Mouse (Mus musculus) large intestine, adult 2 months (tissue): ENCODE data around the gene Lrrc25. TPM values are rescaled to one million over a fixed set of nuclear protein-coding genes. Genes with fewer than 3 reads are reported as not detected.

Experiments used
- DNase-seq: peaks from one replicate; pipeline ENCODE4 v3.0.0-alpha.2; 2012; ENCODE audit warnings: low read depth, low spot score
- WGBS: fragments of 180-500 bp; shearing (Covaris S2); methylation state at CpG from one replicate; pipeline ENCODE4 v1.1.7; 2018; 5-methylcytosine and 5-hydroxymethylcytosine counted together
- polyA plus RNA-seq: library from polyadenylated mRNA; depleted of rRNA; stranded (reverse); fragments of >200 nt; gene quantifications from 2 replicates; pipeline ENCODE4 v1.2.3, GENCODE M21; 2012

Gene Lrrc25
- polyA plus RNA-seq, 1 experiment, result 7.3 TPM

DNA sequence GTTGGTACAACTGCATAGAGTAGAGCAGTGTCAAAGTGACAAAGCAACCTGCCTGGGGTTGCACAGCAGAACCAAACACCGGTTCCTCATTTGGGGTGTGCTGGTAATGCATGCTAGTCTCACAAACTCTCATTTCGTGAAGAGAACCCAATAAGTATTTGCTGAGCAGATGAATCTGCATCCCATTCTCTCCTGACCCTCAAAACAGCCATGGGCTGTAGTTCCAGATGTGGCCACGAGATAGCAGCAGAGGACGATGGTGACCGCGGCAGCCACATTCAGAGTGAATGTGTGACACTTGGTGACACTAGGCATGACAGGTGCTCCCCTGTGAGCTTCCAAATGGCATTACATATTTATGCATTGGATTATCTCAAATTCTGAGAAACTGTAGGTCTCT lies 4.1 kb upstream of the Lrrc25 start:
- WGBS, result under 1% methylated on average over 6 of the region's 6 CpGs
- no peak for DNase-seq

DNA sequence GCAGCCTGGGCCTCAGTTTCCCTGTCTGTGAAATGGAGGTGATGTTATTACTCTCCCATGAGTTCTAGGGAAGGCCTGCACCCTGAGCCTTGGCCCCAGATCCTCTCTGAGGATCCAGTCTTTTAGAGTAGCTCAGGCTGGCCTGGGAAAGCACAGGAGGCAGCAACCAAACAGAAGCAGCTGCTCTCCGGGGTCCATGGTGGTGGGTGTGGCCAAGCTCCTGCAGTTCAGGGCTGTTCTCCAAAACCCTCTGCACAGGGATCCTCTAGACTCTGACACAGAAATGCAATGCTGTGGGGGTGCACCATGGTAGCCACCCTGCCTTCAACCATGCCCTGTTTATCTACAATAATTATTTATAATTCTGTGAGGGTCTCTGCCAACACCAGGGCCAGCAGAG lies 2.2 kb upstream of the Lrrc25 start:
- DNase-seq, result no peak
- 7% methylated on average over 1 of the region's 1 CpGs for WGBS

- WGBS, result 63% methylated on average over 5 of the region's 5 CpGs
- no peak for DNase-seq
Measured at GRCm38 (mm10) chr8:70614469-70614868, 1.5 kb upstream of the Lrrc25 start.

DNA sequence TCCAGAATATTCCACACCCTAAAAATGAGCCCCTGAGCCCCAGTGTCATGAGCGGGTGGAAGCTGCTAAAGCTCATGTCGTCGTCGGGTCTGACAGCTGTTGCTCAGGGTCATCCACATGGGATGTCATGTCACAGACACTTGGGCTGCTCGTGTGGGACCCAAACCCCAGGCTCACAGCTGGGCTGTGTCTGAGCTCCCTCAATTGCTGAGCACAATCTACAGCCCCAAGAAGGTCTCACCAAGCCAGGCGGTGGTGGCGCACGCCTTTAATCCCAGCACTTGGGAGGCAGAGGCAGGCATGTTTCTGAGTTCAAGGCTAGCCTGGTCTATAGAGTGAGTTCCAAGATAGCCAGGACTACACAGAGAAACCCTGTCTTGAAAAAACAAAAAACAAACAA lies 674 bp upstream of the Lrrc25 start:
- 87% methylated on average over 8 of the region's 8 CpGs for WGBS
- no peak for DNase-seq

DNA sequence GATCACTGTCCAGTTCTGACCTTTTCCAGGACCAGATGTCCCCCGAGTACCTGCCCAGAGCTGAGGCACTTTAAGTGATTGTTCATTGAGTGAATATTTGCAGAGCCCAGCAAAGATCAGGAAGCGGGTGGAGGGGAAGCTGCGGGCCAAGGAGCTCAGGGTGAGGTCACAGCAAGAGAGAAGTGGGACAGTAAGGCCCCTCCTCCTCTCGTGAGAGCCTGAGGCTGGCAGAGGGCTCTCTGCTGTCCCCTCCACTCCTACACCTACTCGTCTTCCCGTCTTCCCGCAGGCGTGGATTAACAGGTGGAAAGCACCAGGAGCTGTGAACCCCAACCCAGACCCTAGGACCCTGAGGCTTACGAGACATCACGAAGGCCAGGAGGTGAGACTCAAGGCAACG lies 690 bp downstream of the Lrrc25 start:
- 60% methylated on average over 11 of the region's 11 CpGs for WGBS
- DNase-seq, result no peak

- 88% methylated on average over 11 of the region's 11 CpGs for WGBS
- no peak for DNase-seq
Measured at GRCm38 (mm10) chr8:70617985-70618384, 2.0 kb downstream of the Lrrc25 start.

GRCm38 (mm10) chr8:70618888-70619334 lies 3.0 kb downstream of the Lrrc25 start:
- DNase-seq, result no peak
- WGBS, result 16% methylated on average over 9 of the region's 9 CpGs

GRCm38 (mm10) chr8:70622220-70622619 lies 6.3 kb downstream of the Lrrc25 start:
- WGBS, result 54% methylated on average over 3 of the region's 3 CpGs

DNA sequence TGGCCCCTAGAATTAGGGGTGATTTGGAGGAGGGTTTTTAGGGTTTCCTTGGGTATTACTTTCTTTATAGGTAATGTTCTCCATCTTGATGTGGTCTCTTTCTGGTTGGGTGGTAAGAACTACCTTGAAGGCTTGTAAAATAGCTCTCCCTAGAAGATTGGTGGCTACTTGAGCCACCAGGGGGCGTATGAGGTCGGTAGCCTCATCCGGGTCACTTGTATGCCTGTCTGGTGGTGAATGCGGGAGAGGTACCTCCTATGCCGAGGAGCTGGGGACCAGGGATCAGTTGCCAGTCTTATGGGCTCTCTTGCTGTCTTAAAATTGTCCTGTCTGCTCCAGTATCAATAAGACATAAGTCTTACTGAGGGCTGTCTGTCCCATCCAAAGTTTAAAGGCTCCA lies 9.1 kb downstream of the Lrrc25 start:
- 5% methylated on average over 5 of the region's 5 CpGs for WGBS
- no peak for DNase-seq

More at GRCm38 (mm10) chr8:70622220-70622619, 6.3 kb downstream of the Lrrc25 start:
- DNase-seq, result no peak

- 84% methylated on average over 5 of the region's 5 CpGs for WGBS
- no peak for DNase-seq
Measured at GRCm38 (mm10) chr8:70627041-70627440, 11.1 kb downstream of the Lrrc25 start.

DNA sequence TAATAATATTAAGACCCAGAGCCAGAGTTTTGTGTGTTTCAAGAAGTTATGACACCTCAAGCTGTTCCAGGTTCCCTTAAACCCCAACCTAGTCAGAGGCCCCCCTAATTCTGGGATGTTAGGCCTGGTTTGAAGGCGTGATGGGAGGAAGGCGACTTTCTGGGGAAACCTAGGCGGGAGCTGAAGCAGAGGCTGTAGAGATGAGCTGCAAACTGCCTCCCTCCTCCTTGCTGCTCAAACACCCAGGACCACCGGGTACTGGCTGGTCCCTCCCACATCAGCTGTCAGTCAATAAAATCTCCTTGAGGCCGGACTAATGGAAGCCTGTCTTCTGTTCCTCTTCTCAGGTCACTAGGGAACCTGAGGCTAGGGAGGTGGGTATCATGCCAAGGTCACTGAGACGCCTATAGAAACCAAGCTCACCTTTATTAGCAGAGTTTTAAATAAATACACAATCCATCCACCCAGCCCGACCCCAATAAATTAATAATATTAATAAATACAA lies 13.1 kb downstream of the Lrrc25 start:
- 55% methylated on average over 7 of the region's 7 CpGs for WGBS
- DNase-seq, result no peak

- under 1% methylated on average over 60 of the region's 60 CpGs for WGBS
- DNase-seq, result no peak
Measured at GRCm38 (mm10) chr8:70629574-70630531, 13.9 kb downstream of the Lrrc25 start.

DNA sequence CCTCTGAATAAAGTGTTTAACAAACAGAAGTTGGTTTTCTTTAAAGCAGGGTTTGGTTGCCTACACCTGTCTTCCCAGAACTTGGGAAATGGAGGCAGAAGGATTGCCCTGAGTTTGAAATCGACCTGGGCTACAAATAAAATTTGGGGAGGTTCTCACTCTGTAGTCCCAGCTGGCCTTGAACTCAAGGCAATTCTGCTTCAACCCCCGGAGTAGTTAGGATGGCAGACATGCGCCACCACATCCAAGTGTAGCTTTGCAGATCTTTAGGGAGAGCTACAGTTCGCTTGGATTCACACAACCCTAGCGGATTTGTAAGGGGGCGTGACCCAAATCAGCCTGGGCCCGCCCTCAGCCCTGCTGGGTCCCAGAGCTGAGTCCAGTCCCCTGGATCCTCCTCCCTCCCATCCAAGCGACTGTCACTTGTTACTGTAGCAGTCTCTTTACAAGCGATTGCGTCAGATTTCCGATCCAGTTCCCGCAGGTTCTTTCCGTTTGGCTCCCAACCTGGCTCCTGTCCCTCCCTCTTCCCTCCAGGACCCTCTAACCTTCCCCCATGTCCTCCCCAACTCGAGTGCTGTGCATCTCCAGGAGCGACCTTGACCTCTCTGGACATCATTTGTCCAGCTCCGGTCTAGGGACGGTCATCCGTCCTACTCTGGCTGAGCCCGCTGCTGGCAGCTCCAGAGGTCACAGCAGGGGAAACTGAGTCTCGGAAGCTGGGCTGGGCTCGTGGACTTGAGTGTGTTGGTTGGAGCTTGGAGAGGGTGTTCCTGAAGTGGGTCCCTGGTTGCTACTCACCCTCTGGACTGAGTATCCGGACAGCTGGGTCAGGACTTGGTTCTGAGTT lies 14.8 kb downstream of the Lrrc25 start:
- DNase-seq, result no peak
- WGBS, result 6% methylated on average over 22 of the region's 22 CpGs

DNA sequence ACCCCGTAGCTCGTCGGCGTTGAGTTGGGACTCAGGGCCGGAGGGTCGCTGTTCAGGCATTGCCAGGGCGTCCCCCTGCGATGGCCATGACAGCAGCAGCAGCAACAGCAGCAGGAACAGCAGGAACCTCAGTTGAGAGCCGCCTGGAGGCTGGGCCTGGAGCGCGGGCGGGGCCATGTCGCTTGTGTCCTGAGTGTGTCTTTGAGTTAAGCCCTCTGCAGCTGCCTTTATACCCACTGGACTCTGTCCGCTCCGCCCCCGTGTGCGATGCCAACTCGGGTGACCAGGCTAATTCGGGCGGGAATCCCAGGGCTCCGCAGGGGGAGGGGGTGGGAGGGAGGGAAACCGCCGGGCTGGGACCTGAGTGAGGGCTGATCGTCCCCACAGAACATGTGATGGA lies 15.5 kb downstream of the Lrrc25 start:
- WGBS, result 7% methylated on average over 24 of the region's 24 CpGs
- DNase-seq, result no peak

DNA sequence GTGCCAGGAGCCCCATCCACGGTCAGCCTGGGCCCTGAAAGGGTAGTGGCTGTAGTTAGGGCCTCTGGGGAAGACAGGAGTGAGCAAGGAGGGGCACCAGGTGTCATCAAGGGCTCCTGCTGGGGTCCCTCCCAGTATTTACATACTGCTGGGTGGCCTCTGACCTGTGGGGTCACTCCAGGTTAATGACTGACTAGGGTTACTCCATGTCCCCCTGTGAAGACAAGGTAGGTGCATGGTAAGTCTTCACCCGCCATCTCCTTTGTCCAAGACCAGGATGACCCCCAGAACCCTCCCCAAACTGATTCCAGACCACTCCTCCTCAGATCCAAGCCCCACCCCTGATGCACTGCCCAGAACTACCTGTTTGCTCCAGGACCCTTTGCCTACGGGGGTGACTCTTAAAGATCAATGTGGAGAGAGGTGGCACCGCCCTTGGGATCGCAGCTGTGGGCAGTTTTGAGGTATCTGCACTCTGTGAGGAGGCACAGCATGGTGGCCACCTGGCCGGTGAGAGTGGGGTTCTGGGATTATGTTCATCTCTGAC lies 16.5 kb downstream of the Lrrc25 start, which contains the start of gene Gdf15:
Gene Gdf15, minus strand, starts transcription at position 111 of the 547 bp plus-strand sequence.
- no peak for DNase-seq
- WGBS, result 84% methylated on average over 6 of the region's 6 CpGs

DNA sequence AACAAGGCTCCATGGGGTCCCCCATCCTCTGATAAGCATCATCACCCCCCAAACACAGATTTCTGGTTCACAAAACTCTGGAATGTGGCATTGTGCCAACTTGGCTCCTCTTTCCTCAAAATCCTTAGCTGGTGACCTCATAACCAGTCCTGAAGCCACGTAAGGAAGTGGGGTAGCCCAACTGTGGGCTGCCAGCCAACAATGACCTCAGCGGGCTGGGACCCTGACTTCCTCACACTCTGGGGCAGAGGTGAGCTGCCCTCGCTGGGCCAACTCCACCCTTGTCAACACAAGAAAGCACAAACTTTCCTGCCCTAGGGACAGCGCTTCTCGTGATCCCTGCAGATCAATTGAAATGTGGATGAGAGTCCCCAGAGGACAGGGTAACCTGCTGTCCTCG lies 18.1 kb downstream of the Lrrc25 start:
- WGBS, result 13% methylated on average over 6 of the region's 6 CpGs
- DNase-seq, result no peak

DNA sequence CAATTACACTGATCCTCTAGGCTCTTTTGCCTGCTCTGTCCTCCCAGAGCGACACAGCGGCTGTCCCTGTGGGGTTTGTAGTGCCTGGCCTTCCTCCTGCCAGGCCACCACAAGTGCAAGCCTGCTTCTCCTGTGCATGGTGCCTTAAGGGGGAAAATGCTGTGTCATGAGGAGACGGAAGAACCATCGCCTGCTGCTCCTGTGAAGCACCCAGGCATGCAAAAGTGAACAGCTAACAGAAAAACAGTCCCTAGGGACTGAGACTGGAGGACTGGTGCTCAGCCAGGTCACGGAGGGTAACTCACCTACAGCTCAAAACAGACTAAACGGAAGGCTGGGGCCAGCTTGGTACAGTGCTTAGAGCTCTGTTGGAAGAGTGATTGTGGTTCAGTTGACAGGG lies 19.6 kb downstream of the Lrrc25 start:
- 65% methylated on average over 6 of the region's 6 CpGs for WGBS
- DNase-seq, result no peak

- 29% methylated on average over 8 of the region's 8 CpGs for WGBS
- DNase-seq, result no peak
Measured at GRCm38 (mm10) chr8:70636838-70637237, 20.9 kb downstream of the Lrrc25 start.

DNA sequence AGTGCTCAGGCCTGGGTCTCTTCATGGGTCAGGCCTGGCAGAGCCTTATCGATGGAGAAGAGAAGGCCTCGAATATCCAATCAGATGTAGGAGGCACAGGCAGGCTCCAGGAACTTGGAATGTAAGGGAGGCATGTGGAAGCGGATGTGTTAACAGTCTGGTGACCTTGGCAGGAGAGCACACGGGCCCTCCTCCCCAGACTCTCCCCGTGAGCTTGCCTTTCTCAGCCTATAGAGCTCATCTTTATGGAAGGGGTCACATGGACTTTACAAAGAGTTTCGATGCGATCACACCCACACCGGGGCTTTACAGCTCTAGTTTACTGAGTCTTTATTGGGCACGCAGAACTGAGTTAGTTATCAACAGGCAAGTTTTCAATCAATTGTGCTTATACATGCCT lies 22.8 kb downstream of the Lrrc25 start:
- DNase-seq, result no peak
- WGBS, result 41% methylated on average over 9 of the region's 9 CpGs

- 74% methylated on average over 3 of the region's 3 CpGs for WGBS
- no peak for DNase-seq
Measured at GRCm38 (mm10) chr8:70643019-70643418, 27.1 kb downstream of the Lrrc25 start.
